Mouse (Mus musculus): ENCODE results near the gene Ccdc138. TPM values are rescaled to one million over a fixed set of nuclear protein-coding genes. Genes with fewer than 3 reads are reported as not detected.

Ccdc138 gene
- total RNA-seq, 2 experiments from 2014 or later, result 0.80 to 0.92 TPM

DNA sequence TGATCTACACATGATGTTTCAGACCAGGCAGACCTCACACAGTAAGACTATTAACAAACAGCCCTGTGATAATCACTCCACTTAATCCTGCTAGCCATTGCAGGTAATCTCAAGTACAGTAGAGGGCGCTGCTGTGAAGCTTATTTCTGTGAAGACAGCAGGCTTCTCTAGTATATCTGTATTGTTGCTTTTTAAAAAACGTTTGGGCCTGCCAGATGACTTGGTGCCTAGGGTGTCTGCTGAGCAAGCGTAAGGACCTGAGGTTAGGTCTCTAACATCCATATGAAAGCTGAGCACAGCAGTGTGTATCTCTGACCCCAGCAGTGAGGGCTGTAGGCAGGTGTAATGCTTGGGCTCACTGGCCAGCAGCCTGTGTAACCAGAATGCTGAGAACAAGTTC lies 62.2 kb downstream of the Ccdc138 start:
- peak; percentile 11 to 18 for DNase-seq
- intact Hi-C loops (cut with DNase I), result loop anchor here (2.0 kb wide), 2 partner anchors 61 to 115 kb away; partner anchors contain the start of gene Edar

DNA sequence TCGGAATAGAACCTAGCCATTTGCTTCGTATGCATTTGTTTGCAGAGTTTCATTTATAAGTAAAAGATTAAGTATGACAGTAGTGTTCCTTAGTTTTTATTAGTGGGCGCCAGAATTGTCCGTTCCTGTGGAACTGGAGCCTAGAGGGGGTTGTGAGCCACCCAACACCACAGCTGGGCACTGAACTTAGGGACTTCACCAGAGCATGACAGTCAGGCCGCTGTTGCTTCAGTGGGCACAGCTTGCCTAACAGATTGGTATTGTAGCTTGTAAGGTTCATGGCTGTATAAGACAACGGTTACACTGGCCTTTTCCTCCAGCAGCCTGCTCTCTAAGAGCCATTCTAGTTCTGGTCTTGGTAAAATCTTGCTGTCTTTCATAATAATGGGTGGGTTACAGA lies 62.8 kb downstream of the Ccdc138 start:
- DNase-seq, result no peak
- intact Hi-C loops (cut with DNase I), result loop anchor here (2.0 kb wide), 1 partner anchor 114 kb away; the partner anchor contains the start of gene Edar

DNA sequence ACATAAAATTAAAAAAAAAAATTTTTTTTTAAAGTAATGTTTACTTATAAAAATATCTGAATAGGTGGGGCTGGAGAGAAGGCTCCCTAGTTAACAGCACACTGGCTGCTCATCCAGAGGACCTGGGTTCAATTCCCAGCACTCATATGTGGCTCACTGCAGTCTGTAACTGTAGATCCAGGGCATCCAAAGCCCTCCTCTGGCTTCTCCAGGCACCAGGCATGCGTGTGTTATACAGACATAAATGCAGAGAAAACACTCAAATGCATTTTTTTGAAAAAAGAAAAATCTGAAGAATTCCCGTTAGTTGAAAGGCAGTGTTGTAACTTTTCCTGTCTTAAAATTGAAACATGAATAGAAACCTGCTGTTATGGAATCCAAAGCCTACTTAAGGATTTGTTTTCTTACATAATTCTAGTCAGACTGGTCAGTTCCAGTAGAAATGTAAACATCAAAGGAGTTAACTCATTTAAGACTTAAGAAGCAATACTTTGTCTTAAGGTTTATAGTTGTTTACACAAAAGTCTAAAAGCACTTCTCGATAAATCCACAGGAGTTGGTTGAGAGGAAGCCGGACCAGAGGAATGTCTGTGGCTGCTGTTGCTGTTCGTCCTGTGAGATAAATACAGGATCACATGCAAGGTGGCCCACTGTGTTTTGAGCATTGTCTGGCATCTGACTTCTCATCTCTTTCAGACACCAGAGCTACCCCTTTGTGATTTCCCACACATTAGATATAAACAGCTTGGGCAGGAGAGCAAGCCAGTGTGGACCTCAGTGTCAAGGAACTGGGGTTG lies 87.9 kb downstream of the Ccdc138 start:
- DNase-seq, result no peak
- intact Hi-C loops (cut with DNase I), result no loop called here

DNA sequence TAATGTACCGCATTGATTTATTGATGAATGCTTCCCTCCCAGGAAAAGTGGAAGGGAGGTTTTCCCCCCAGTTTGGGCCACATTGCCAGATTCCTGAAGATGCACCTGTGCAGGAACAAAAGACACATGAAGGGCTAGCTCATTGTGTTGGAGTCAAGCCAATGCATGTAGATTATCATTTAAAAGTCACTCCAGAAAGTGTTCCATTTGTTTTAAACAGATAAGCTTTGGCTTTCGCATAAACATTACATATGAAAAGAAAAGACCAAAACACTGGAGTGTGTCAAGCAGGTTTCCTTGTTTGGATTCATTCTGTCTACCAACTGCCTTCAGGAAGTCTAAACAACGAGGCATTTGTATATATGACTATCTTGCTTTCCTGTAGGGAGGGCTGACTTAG lies 96.7 kb downstream of the Ccdc138 start:
- no peak for DNase-seq

DNA sequence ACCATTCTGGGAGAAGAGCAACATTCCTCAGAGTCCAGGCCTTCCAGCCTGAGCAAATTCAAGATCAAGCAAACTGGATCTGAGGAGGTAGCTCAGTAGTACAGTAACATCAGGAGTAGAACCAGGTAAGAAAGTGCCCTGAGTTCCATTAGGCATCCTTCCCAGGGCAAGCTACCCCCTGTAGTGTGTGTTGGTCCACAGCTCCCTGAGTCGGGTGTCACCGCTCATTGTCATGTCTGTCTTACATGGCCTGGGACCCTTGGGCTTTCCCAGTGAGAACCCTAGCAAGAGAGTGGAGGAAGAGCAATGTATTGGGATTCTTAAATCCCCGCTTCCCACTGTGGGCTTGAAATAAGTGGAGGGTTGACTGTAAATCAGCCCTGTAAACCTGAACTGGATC lies 97.4 kb downstream of the Ccdc138 start:
- intact Hi-C loops (cut with DNase I), result no loop called here
- no peak for DNase-seq

More for the DNA sequence above, 96.7 kb downstream of the Ccdc138 start:
- intact Hi-C loops (cut with DNase I), result no loop called here

DNA sequence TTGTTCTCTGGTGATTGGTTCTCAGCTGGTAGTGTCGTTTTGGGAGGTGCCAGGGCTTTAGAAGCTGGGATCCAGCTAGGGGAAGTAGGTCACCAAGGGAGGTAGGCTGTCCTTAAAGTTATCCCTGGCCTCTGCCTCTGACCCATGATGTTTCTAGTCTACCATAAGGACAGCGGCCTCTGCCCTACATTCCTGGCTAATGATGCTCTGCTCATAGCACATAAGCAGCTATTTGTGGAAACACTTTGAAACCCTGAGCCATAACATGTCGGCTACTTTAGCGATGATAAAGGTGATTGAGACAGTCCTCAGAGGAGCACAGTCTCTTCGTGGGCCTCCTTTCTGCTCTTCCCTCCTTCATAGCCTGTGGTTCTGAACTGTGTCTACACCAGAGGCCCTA lies 98.1 kb downstream of the Ccdc138 start:
- intact Hi-C loops (cut with DNase I), result no loop called here
- DNase-seq, result no peak

DNA sequence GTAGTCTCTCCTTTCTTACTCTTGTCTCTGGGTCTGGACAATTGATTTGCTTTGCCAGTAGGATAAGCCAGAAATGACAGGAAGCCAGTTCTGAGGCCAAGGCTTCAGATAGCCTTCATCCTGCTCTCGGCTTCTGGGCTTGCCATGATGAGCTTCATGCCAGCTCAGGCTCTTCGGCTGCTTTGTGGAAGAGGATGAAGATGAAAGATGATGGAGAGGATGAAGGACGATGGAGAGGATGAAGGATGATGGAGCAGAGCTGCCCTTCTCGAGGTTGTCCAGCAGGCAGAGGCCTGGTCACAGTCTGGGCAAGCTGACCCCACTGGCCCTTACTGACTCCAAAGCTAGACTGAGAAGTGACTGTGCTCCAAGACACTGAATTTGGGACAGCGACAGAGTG lies 102.4 kb downstream of the Ccdc138 start:
- no peak for DNase-seq
- intact Hi-C loops (cut with DNase I), result no loop called here

DNA sequence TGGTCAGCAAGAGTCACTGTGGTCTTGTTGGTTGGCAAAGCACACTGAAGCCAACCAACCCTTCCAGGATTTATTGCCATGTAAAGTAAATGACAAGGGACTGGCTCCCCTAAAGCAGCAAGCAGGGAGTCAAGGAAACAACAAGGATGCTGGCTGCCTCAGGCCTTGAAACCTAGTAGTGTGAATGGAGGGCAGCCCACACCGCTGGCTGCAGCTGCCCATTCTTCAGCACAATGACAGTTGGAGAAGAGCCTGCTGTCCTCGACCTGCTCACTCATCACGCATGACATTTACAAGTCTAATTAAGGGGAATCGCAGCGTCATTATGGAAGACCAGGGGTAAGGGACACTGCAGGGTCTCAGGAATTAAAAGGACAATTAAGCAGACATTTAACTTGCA lies 103.2 kb downstream of the Ccdc138 start:
- no peak for DNase-seq
- intact Hi-C loops (cut with DNase I), result no loop called here

DNA sequence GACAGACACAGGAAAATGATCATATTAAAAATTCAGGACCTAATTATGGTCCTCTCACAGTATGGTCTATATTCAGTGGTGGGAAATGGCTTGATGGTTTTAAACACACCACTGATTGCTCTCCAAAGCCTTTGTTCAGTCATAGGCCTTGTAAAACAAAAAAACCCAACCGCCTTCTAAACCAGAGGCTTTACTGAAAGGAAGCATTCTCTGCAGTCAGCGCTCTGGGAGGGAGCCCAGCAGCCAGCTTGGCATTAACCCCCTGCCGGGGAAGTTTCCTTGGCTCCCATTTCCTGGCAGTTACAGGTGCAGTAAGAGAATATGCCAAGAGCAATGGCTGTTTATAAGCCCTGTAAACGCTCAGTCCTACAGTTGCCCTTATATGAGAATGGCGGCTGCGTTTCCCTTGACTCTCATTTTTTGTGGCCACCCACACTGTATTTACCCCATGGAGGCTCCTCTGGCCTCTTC lies 103.7 kb downstream of the Ccdc138 start:
- peak in 1 of 2 experiments; percentile 15 for DNase-seq
- intact Hi-C loops (cut with DNase I), result no loop called here

DNA sequence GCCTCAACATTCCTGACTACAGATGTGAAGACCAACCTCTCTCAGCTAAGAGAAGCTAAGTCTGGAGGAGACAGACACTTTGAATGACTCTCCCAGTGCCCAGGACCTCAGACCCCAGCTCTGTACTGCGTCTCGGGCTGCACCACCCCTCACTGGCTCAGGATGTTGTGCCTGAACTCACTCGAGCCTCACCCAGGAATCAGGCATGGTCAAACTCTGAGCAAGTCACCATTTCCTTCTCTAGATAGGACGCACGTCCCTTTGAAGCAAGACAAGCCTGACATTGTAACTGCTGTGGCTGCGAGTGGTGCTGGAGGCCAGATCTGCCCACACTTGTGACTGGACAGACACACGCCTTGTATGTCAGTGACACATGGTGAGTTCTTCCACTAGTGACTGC lies 104.2 kb downstream of the Ccdc138 start:
- intact Hi-C loops (cut with DNase I), result no loop called here
- DNase-seq, result no peak

DNA sequence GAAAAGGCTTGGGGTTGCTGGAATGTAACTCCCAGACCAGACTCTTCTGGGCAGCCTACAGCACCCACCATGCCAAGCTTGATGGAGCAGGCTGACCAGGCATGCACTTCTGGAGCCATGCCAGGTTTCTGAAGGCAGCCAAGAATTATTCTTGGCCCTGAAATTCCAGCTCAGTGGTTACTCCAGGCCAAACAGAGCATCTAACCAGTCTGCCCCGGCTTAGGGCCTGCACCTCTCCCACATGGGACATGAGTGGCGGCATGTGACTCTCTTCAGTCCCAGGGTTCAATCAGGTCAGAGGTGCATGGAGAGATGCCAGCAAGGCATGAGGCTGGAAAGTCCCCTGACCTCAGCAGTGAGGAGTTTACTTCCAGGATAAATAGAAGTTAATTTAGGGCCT lies 107.0 kb downstream of the Ccdc138 start:
- peak; percentile 56 to 58 for DNase-seq
- intact Hi-C loops (cut with DNase I), result no loop called here

DNA sequence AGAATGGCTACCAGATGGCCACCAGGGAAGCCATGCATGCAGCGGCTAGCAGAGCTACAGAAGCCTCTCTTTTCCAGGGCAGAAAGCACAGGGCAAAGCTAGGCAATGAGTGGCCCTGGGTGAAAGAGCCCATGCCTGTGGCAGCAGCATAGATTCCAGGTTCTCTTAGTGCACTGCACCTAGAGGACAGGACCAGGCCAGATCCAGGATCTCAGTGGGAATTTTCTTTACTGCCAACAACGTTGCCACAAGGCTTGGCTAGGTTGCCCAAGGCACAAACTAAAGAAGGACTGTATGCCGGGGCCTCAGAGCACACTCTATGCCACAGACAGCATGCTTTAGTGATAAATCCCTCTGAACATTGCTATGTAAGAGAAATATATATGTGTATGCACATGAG lies 108.6 kb downstream of the Ccdc138 start:
- intact Hi-C loops (cut with DNase I), result no loop called here

DNA sequence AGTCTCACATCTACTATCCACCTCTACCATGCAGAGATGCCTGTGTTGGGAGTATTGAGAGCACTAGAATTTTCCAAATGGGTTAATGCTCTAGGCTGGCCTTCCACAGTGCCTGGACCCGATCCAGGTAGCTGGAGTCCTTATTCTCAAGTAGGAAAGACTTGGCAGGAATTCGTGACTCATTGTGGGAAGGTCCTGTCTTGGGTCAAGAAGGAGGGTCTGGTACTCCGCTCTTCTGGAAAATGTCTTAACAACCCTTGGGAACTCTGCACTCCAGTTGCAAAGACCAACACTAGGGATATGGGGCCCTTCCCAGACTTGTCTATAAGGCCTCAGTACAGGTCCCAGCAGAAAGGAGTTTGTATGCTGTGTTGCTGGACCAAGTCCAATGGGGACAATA lies 111.1 kb downstream of the Ccdc138 start:
- intact Hi-C loops (cut with DNase I), result no loop called here
- DNase-seq, result no peak

More for the DNA sequence above, 108.6 kb downstream of the Ccdc138 start:
- DNase-seq, result no peak

DNA sequence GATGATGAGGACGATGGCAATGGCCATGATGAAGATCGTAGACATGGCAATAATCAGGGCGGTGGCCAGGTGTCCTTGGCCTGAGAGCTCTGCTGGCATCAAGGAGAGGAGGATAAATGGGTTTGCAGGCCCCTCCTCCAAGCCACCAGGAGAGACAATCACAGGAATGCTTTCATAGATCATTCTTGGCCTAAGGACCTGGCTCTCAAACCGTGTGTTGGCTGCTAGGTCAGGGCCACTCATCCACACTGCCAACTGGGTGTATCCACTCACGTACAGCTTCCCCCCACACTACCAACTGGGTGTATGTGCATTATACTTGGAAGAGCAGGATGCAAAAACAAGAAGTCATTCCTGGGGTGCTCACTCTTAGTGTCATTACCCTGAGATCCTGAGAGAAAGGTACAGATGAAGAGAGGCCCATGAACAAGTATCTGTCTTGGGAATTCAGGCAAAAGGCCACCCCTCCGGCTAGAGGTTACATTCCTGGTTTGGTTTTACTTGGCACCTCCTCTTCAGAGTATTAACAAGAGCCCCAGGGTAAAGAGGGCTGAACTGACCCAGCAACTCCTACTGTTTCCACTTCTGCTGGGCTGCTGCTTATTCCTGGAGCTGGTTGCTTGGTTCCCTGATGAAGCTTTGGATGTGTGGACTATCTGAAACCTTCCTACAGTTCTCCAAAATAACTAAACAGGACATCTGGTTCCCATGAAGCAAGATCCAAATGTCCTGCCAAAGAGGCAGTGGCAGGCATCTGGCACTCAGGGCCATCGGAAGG lies 112.9 kb downstream of the Ccdc138 start:
- intact Hi-C loops (cut with DNase I), result no loop called here
- peak; percentile 14 to 46 for DNase-seq

DNA sequence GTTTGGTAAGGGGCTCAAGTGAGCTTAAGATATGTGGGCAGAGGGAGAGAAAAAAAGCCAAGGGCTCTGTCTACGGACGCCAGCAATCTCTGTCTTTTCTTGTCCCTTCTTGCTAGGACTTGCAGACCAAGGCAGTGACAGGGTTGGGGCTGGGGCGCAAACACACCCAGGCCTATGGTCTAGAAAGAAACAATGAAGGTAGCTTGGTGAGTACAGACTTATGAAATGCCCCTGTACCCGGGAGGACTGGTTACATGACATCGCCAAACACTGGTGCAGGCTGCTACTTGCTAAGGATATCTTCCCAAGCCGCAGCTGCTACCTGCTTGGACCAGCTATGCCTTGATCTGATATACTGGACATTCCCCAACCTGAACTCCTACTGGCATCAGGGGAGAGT lies 116.9 kb downstream of the Ccdc138 start:
- intact Hi-C loops (cut with DNase I), result no loop called here
- no peak for DNase-seq

DNA sequence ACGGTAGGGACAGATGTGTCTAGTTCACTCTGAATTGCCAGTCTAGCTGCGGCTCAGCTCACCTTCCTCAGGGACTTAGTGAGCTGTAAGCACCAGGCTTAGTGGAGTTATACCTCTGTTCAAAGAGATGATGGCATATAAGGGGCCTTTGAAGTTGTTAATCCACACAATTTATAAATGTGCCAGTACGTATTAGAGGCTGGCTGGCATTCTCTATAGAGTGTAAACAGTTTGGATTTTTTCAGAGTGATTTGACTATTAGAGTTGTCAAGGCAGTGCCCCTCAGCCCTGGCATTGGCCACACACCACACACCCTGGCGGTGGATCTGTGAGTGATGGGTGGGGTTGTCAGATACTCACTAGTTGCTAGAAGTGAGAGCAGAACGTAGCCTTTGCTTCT lies 118.8 kb downstream of the Ccdc138 start:
- no peak for DNase-seq
- intact Hi-C loops (cut with DNase I), result no loop called here

DNA sequence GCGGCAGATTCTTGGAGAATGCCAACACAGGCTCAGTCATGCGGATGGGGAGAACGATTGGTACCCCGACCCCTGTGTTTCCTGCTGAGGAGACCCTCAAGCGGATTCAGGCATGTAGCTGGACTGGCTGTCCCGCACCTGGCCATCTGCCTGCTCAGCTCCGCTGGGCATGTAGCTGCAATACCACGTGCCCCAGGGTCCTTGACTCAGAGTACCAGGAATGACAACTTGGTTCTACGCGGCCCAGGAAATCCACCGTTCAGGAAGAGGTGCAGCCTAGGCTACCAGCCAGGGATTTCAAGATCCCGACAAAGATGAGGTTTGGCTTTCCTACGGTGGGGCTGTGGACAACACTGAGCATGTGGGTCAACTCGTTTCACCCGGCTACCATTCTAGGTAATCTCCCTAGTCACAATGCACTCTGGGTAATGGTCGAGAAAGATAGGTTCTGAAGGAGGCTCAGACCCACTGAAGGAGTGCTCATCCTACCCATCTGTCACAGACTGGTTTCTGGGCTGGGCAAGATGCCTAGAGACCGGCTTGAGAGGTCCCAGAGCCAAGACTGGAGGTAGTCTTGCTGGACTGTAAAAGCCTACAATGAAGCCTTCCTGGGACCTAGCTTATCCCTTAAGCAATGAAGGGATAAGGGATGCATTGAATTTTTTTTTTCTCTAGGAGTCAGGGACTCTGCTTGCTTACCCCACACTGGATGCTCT lies 120.9 kb downstream of the Ccdc138 start:
- no peak for DNase-seq
- intact Hi-C loops (cut with DNase I), result no loop called here

DNA sequence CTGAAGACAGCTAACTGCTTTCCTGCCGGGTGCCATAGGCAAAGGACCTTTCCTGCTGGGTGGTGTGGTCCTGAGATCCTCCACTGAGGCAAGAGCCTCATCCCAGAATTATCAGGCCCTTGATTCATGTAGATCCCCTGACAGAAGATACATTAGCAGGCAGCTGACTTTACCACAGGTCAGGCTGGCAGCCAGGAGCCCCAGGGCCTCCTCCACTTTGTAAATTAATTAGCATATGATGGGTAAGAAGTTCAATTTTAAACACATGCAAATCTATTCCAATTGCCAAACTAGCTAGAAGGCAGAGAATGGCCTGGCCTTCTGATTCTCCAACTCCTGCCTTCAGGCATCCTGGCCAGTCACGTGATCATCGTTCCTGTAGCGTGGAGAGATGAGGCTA lies 121.5 kb downstream of the Ccdc138 start:
- no peak for DNase-seq
- intact Hi-C loops (cut with DNase I), result no loop called here

DNA sequence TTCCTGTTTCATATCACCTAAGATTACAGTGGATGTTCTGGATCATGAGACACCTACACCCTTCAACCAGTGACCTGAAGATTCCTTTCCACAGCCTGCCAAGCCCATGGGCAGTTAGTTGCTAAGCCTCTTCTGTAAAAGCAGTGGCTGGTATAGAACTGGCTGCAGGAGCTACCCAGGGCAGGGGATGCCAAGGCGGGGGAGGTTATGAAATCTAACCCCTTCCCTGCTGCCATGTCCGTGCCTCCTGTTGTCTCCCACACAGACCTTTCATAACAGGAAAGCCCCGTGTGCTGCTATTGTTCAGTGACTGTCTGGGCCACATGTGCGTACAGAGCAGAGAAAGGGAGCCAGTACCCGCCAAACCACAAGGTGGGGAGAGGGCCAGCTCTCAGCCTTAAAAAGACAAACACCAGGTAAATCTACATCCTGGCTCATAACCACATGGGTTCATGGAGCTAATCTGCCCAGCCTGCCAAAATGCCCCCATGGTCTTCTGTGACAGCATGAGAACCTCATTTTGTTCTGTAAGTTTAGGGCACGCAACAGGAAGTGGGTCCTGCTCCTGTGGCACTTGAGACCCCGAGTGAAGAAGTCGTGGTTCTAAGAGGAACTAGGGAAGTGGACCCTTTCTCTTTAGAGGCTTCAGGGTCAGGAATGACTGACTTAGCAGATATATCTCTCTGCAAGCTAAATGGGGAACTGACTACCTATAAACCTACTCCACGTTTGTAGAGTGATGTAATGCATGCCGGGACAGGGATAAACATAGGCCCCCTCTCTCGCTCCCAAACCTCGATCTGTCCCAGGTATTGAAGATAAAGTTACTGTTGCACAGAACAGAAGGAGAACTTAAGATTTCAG lies 127.3 kb downstream of the Ccdc138 start:
- intact Hi-C loops (cut with DNase I), result no loop called here
- DNase-seq, result no peak

Measured in heart, postnatal 36 days (tissue).